In the genomic region with DNA sequence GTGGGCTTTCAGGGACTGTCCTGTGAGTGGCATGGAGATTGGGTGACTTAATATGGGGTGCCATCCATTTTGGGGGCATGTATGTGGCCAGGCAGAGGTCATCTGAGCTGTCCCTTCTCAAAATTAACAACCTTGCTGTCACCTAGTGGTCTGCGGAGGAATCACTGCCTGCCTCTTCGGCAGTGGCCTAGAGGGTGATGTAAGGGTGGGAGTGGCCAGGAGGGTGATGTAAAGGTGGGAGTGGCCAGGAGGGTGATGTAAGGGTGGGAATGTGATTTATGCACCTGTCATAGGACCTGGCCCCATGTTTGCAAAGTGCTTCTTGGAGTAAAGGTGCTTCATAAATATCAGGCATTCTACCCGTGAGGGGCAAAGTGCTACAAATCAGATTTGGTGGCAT, we compare ENCODE assay signal across 8 mouse cellular contexts.
DNase-seq lines count a peak whose midpoint lies in the region; ATAC-seq lines count a peak whose summit lies in the region.

No protein-coding gene starts in this region.

- peak; percentile 82 for ATAC-seq in neural tube, embryonic 11.5 days (ENCODE audit: insufficient read depth, low FRiP score, low TSS enrichment)
- peak; percentile 94 for ATAC-seq in common myeloid progenitor, adult 5-6 weeks (replicated peaks; ENCODE audit: low read depth, poor library complexity, severe bottlenecking)
- ATAC-seq in intestine, embryonic 14.5 days (replicated peaks; ENCODE audit: low FRiP score, low TSS enrichment, low read depth) = peak; percentile 77
- peak; percentile 47; the same call in 1 of the 2 replicates for ATAC-seq in midbrain, embryonic 16.5 days

- no peaks in the 10 kb centered on the region for H3K9me3 ChIP-seq in neural tube, embryonic 11.5 days (ENCODE audit: control insufficient read depth, low read length)
- H3K9me3 ChIP-seq in intestine, embryonic 14.5 days (ENCODE audit: control insufficient read depth, low read length) = no peaks in the 10 kb centered on the region
- H3K9me3 ChIP-seq in midbrain, embryonic 16.5 days (replicated peaks; ENCODE audit: control insufficient read depth, low read length, poor library complexity, severe bottlenecking) = no peaks in the 10 kb centered on the region

- WGBS in neural tube, embryonic 11.5 days = 38% methylated on average over 3 of the region's 3 CpGs
- WGBS in intestine, embryonic 14.5 days = 28% methylated on average over 3 of the region's 3 CpGs
- 41% methylated on average over 3 of the region's 3 CpGs for WGBS in midbrain, embryonic 16.5 days

- no peak overlapping the region for H3K9ac ChIP-seq in neural tube, embryonic 11.5 days (ENCODE audit: low read length)
- no peak overlapping the region for H3K9ac ChIP-seq in intestine, embryonic 14.5 days (ENCODE audit: low read length)
- H3K9ac ChIP-seq in midbrain, embryonic 16.5 days (ENCODE audit: low read depth, low read length) = no peak overlapping the region

- peak; percentile 54 for DNase-seq in neural tube, embryonic 11.5 days (ENCODE audit: low spot score)
- DNase-seq in neural tube, embryonic 10.5 days (ENCODE audit: extremely low spot score, low spot score) = no peak
- peak; percentile 66 for DNase-seq in intestine, embryonic 14.5 days (ENCODE audit: low spot score)
- no peak for DNase-seq in spleen, adult 12 weeks (ENCODE audit: low spot score)
- no peak for DNase-seq in gastrocnemius, adult 8-10 months (ENCODE audit: low spot score in 2 of 2)
- no peak for DNase-seq in heart, postnatal 4 days

- no peak overlapping the region for H3K27ac ChIP-seq in neural tube, embryonic 11.5 days (ENCODE audit: low read depth, low read length)
- no peak overlapping the region for H3K27ac ChIP-seq in intestine, embryonic 14.5 days (ENCODE audit: low read depth)
- no peak overlapping the region for H3K27ac ChIP-seq in midbrain, embryonic 16.5 days (ENCODE audit: low read length)

- no peaks in the 10 kb centered on the region for H3K36me3 ChIP-seq in neural tube, embryonic 11.5 days (ENCODE audit: control insufficient read depth, insufficient read depth, low read length)
- peaks cover 5% of the 10 kb centered on the region; the same call in 1 of the 2 replicates for H3K36me3 ChIP-seq in intestine, embryonic 14.5 days (ENCODE audit: control insufficient read depth, insufficient read depth, low read length)
- H3K36me3 ChIP-seq in midbrain, embryonic 16.5 days (ENCODE audit: control insufficient read depth, insufficient read depth, low read length) = no peaks in the 10 kb centered on the region

- no peak overlapping the region for H3K4me3 ChIP-seq in neural tube, embryonic 11.5 days (ENCODE audit: low read depth, low read length)
- H3K4me3 ChIP-seq in intestine, embryonic 14.5 days (ENCODE audit: low read depth, low read length) = no peak overlapping the region
- H3K4me3 ChIP-seq in midbrain, embryonic 16.5 days (ENCODE audit: low read depth, low read length) = no peak overlapping the region

- H3K27me3 ChIP-seq in neural tube, embryonic 11.5 days (ENCODE audit: control insufficient read depth, insufficient read depth, low read length) = no peaks in the 10 kb centered on the region
- no peaks in the 10 kb centered on the region for H3K27me3 ChIP-seq in intestine, embryonic 14.5 days (replicated peaks; ENCODE audit: control insufficient read depth, insufficient read depth, low read length)
- no peaks in the 10 kb centered on the region for H3K27me3 ChIP-seq in midbrain, embryonic 16.5 days (ENCODE audit: control insufficient read depth, insufficient read depth, low read depth, low read length)

- no peaks in the 10 kb centered on the region for H3K4me1 ChIP-seq in neural tube, embryonic 11.5 days (ENCODE audit: control insufficient read depth, insufficient read depth, low read length)
- no peaks in the 10 kb centered on the region for H3K4me1 ChIP-seq in intestine, embryonic 14.5 days (replicated peaks; ENCODE audit: control insufficient read depth, insufficient read depth, low read length)
- no peaks in the 10 kb centered on the region for H3K4me1 ChIP-seq in midbrain, embryonic 16.5 days (ENCODE audit: control insufficient read depth, insufficient read depth, low read length)

- no peak overlapping the region for H3K4me2 ChIP-seq in neural tube, embryonic 11.5 days (ENCODE audit: low read depth)
- H3K4me2 ChIP-seq in intestine, embryonic 14.5 days (ENCODE audit: low read length) = no peak overlapping the region
- no peak overlapping the region for H3K4me2 ChIP-seq in midbrain, embryonic 16.5 days (ENCODE audit: low read length)

Comparison
In these comparisons a context has a peak if more than half of its experiments do, and no peak if none do; other contexts are left out.
1. DNase-seq: peak in neural tube, embryonic 11.5 days (single experiment) and intestine, embryonic 14.5 days (single experiment); none in neural tube, embryonic 10.5 days (single experiment), spleen, adult 12 weeks (single experiment), gastrocnemius, adult 8-10 months (0 of 2) and heart, postnatal 4 days (single experiment).
2. Peak in every context shown above with its lines, with median percentiles within 50 percentile points of each other: ATAC-seq.